Mouse (Mus musculus) R1 (cell line): ENCODE measurements around the gene Plcl2.
"Not testable (repeated sequence)": the region's sequence is repeated elsewhere in the genome, so short reads cannot be mapped to it uniquely, and the experiment has no call there.

Source experiments
- DNase-seq: peaks from one replicate; pipeline ENCODE4 v3.0.0-alpha.2; 2018; ENCODE audit warnings: low read depth, low spot score

Plcl2 gene

GRCm38 (mm10) chr17:50534889-50535288 lies 25.7 kb downstream of the Plcl2 start:
- DNase-seq = not testable (repeated sequence)

GRCm38 (mm10) chr17:50536409-50537194 lies 27.4 kb downstream of the Plcl2 start:
- no peak for DNase-seq

GRCm38 (mm10) chr17:50537786-50538185 lies 28.6 kb downstream of the Plcl2 start:
- DNase-seq = no peak

- no peak for DNase-seq
Measured at GRCm38 (mm10) chr17:50544860-50545259, 35.7 kb downstream of the Plcl2 start.

GRCm38 (mm10) chr17:50545274-50545673 lies 36.1 kb downstream of the Plcl2 start:
- DNase-seq = peak; percentile 23

GRCm38 (mm10) chr17:50552130-50552529 lies 42.9 kb downstream of the Plcl2 start:
- no peak for DNase-seq

- no peak for DNase-seq
Measured at GRCm38 (mm10) chr17:50557566-50558238, 48.5 kb downstream of the Plcl2 start.

GRCm38 (mm10) chr17:50558239-50558625 lies 49.0 kb downstream of the Plcl2 start:
- DNase-seq = no peak

- DNase-seq = no peak
Measured at GRCm38 (mm10) chr17:50565376-50566123, 56.3 kb downstream of the Plcl2 start.

GRCm38 (mm10) chr17:50568846-50569245 lies 59.6 kb downstream of the Plcl2 start:
- DNase-seq = no peak

- DNase-seq = not testable (repeated sequence)
Measured at GRCm38 (mm10) chr17:50570228-50570627, 61.0 kb downstream of the Plcl2 start.

GRCm38 (mm10) chr17:50570681-50571398 lies 61.6 kb downstream of the Plcl2 start:
- DNase-seq = no peak

- DNase-seq = no peak
Measured at GRCm38 (mm10) chr17:50574161-50574560, 65.0 kb downstream of the Plcl2 start.

GRCm38 (mm10) chr17:50580416-50580815 lies 71.2 kb downstream of the Plcl2 start:
- DNase-seq = no peak

- no peak for DNase-seq
Measured at GRCm38 (mm10) chr17:50586834-50587233, 77.6 kb downstream of the Plcl2 start.

- no peak for DNase-seq
Measured at GRCm38 (mm10) chr17:50587941-50588340, 78.7 kb downstream of the Plcl2 start.

GRCm38 (mm10) chr17:50600178-50600577 lies 91.0 kb downstream of the Plcl2 start:
- DNase-seq = no peak

- no peak for DNase-seq
Measured at GRCm38 (mm10) chr17:50600696-50601095, 91.5 kb downstream of the Plcl2 start.

GRCm38 (mm10) chr17:50606890-50607289 lies 97.7 kb downstream of the Plcl2 start:
- no peak for DNase-seq

- DNase-seq = no peak
Measured at GRCm38 (mm10) chr17:50609908-50610307, 100.7 kb downstream of the Plcl2 start.

- DNase-seq = no peak
Measured at GRCm38 (mm10) chr17:50620794-50621537, 111.8 kb downstream of the Plcl2 start.
